Mouse (Mus musculus): ENCODE data around the gene Cfap46.
A peak's percentile ranks its signal among the peaks of the same experiment; 100 is the strongest.
"Not testable (repeated sequence)": the region's sequence is repeated elsewhere in the genome, so short reads cannot be mapped to it uniquely, and the experiment has no call there.

The Cfap46 gene

GRCm38 (mm10) chr7:139663318-139663717, 20.3 kb downstream of the Cfap46 start:
- DNase-seq (ENCODE audit: low spot score in 2 of 2), result no peak

GRCm38 (mm10) chr7:139659901-139660300, 23.7 kb downstream of the Cfap46 start:
- not testable (repeated sequence) for DNase-seq (ENCODE audit: low spot score in 2 of 2)

GRCm38 (mm10) chr7:139649698-139650097, 33.9 kb downstream of the Cfap46 start:
- no peak for DNase-seq (ENCODE audit: low spot score in 2 of 2)

GRCm38 (mm10) chr7:139648107-139648824, 35.4 kb downstream of the Cfap46 start:
- peak; percentile 68 to 92 for DNase-seq (ENCODE audit: low spot score in 2 of 2)

- DNase-seq (ENCODE audit: low spot score in 2 of 2), result no peak
Measured at GRCm38 (mm10) chr7:139633393-139633792, 50.2 kb downstream of the Cfap46 start.

- DNase-seq (ENCODE audit: low spot score in 2 of 2), result no peak
Measured at GRCm38 (mm10) chr7:139625156-139625555, 58.5 kb downstream of the Cfap46 start.

GRCm38 (mm10) chr7:139622568-139622967, 61.0 kb downstream of the Cfap46 start:
- DNase-seq (ENCODE audit: low spot score in 2 of 2), result no peak

- peak; percentile 17 to 51 for DNase-seq (ENCODE audit: low spot score in 2 of 2)
Measured at GRCm38 (mm10) chr7:139615767-139616766, 67.5 kb downstream of the Cfap46 start.

GRCm38 (mm10) chr7:139610328-139610727, 73.3 kb downstream of the Cfap46 start:
- no peak for DNase-seq (ENCODE audit: low spot score in 2 of 2)

GRCm38 (mm10) chr7:139595862-139596261, 87.8 kb downstream of the Cfap46 start:
- DNase-seq (ENCODE audit: low spot score in 2 of 2), result no peak

GRCm38 (mm10) chr7:139595311-139595710, 88.3 kb downstream of the Cfap46 start:
- no peak for DNase-seq (ENCODE audit: low spot score in 2 of 2)

- DNase-seq (ENCODE audit: low spot score in 2 of 2), result no peak
Measured at GRCm38 (mm10) chr7:139591311-139591710, 92.3 kb downstream of the Cfap46 start.

GRCm38 (mm10) chr7:139590302-139590701, 93.3 kb downstream of the Cfap46 start:
- peak in 1 of 2 experiments; percentile 43 for DNase-seq (ENCODE audit: low spot score in 2 of 2)

GRCm38 (mm10) chr7:139587919-139588318, 95.7 kb downstream of the Cfap46 start:
- no peak for DNase-seq (ENCODE audit: low spot score in 2 of 2)

GRCm38 (mm10) chr7:139585183-139585821, 98.3 kb downstream of the Cfap46 start:
- no peak for DNase-seq (ENCODE audit: low spot score in 2 of 2)

GRCm38 (mm10) chr7:139584221-139585175, 99.1 kb downstream of the Cfap46 start:
- DNase-seq (ENCODE audit: low spot score in 2 of 2), result no peak

GRCm38 (mm10) chr7:139583094-139583737, 100.4 kb downstream of the Cfap46 start:
- DNase-seq (ENCODE audit: low spot score in 2 of 2), result no peak

GRCm38 (mm10) chr7:139582595-139582994, 101.0 kb downstream of the Cfap46 start, which contains the start of gene Nkx6-2:
Nkx6-2 (minus strand) TSS chr7:139582797.
- no peak for DNase-seq (ENCODE audit: low spot score in 2 of 2)

- DNase-seq (ENCODE audit: low spot score in 2 of 2), result no peak
Measured at GRCm38 (mm10) chr7:139581801-139582571, 101.6 kb downstream of the Cfap46 start.

All from spleen, postnatal 10 days (tissue).